Mouse (Mus musculus) hematopoietic stem cell, adult 5-6 weeks (primary cell): ENCODE results near the gene BC051019. TPM values are rescaled to one million over a fixed set of nuclear protein-coding genes. Genes with fewer than 3 reads are reported as not detected.

ENCODE experiments used
- ATAC-seq, 2 experiments: fragments of 125-278 bp in 1 of 2; replicated peaks in 1 of 2; 2 replicates each; pipeline ENCODE4 v1.8.0; 2016 to 2017; ENCODE audit warnings: inconsistent platforms in 2 of 2, mild to moderate bottlenecking in 2 of 2, moderate number of reproducible peaks in 2 of 2, low read depth in 1 of 2, moderate TSS enrichment in 1 of 2; ENCODE audit not compliant: low FRiP score in 2 of 2, poor library complexity in 2 of 2, severe bottlenecking in 2 of 2, insufficient read depth in 1 of 2, low TSS enrichment in 1 of 2
- total RNA-seq: library from RNA; stranded (forward); fragments of 172-1452, 232-1000 nt; gene quantifications from 2 replicates; pipeline ENCODE4 v1.2.3, GENCODE M21; 2017

Gene BC051019
- total RNA-seq, 1 experiment from 2014 or later, result not detected

GRCm38 (mm10) chr7:109680284-109680683, 43.4 kb downstream of the BC051019 start:
- ATAC-seq, result no peak

GRCm38 (mm10) chr7:109674944-109675628, 48.6 kb downstream of the BC051019 start:
- ATAC-seq, result no peak

- peak; percentile 79 to 81 for ATAC-seq
These were observed 51.8 kb downstream of the BC051019 start for GRCm38 (mm10) chr7:109671581-109672471.

- ATAC-seq, result no peak
These were observed 54.1 kb downstream of the BC051019 start for GRCm38 (mm10) chr7:109669426-109670170.

- ATAC-seq, result no peak
These were observed 57.0 kb downstream of the BC051019 start for GRCm38 (mm10) chr7:109666664-109667063.

- no peak for ATAC-seq
These were observed 61.0 kb downstream of the BC051019 start for GRCm38 (mm10) chr7:109662626-109663025.

Other genes with a start within 250 kb of the BC051019 start
- gene Trim66, start 215.7 kb downstream of the BC051019 start, total RNA-seq, result 0.06 and 0.30 TPM in 2 replicates
- 984 and 1,102 TPM in 2 replicates for gene Rpl27a, start 204.7 kb downstream of the BC051019 start, total RNA-seq
- 1.4 and 6.4 TPM in 2 replicates for gene St5, start 20.2 kb downstream of the BC051019 start, total RNA-seq
- gene Akip1, start 20.2 kb downstream of the BC051019 start, total RNA-seq, result 20.6 and 31.3 TPM in 2 replicates
- not detected in 2 replicates for gene Ascl3, start 7.9 kb upstream of the BC051019 start, total RNA-seq
- 16.5 and 18.5 TPM in 2 replicates for gene Tmem9b, start 29.0 kb upstream of the BC051019 start, total RNA-seq
- not detected in 2 replicates for gene Nrip3, start 58.2 kb upstream of the BC051019 start, total RNA-seq
- gene Scube2, start 141.8 kb upstream of the BC051019 start, total RNA-seq, result not detected in 2 replicates
- 90.5 and 124 TPM in 2 replicates for gene Dennd5a, start 236.6 kb upstream of the BC051019 start, total RNA-seq